Mouse (Mus musculus): ENCODE results near the gene Srgap1. TPM values are rescaled to one million over a fixed set of nuclear protein-coding genes. Genes with fewer than 3 reads are reported as not detected.

Gene Srgap1
- polyA plus RNA-seq, 1 experiment, result 3.4 TPM

DNA sequence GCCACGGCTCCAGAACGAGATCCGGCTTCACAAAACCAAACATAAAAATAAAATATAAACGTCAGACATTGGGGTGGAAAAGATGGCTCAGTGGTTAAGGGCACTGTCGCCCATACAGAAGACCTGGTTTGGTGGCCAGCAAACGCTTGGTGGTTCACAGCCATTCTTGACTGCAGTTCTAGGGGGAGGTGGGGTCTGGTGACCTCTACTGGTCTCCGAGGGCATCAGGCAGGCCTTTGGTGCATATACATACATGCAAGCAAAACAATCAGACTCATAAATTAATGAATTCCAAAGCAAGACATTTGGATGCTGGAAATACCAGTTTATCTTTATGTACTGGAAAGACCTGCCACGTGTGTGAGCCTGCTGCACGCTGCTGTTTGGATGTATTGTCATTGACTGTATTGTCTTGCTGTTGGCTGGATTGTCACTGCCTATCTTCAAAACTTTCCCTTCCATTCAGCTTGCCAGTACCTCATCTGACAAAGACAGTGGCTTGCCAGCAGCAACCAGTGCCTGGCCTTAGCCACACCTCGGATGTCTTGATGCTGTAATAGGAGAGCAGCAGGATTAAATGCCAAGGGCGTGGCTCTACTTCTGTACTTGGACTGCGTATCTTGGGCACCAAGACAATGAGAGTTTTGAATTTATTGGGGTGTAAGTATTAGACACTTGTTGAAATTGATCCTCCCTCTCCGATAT lies 282.5 kb downstream of the Srgap1 start:
- DNase-seq (ENCODE audit: low read depth), result no peak

DNA sequence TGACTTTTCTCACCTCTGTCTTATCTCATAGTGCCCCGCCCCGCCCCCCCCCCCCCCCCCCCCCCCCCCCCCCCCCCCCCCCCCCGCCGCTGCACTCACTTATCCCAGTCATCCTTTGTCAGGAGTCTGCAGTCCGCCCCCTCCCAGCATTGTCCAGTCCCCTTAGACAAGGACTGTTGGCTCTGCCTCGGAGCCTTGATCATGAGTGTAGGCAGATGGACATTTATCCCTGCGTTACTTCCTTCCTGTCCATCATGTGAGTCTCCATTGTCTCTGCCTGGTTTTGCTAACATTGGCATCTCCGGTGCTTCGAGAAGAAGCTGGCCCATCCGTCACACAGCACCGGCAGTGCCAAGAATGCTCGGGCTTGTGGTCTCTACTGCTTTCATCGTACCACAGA lies 283.9 kb downstream of the Srgap1 start:
- DNase-seq (ENCODE audit: low read depth), result no peak

DNA sequence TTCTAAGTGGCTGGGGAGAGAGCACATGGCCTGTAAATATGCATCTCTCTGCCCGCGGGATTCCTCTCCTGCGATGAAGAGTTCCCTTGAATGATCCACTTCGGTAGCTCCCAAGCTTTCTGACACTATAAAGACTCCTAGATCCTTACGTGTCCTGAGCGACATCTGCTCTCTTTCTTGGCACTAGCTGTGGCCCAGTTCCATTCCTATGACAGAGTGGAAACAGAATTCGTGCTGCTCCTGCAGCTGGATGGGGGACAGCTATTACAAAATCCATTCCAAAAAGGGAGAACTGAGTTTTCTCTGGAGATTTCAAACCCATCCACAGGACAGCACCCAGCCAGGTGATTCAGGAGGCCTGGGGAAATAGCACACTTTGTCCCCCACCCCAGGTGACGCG lies 285.0 kb downstream of the Srgap1 start:
- no peak for DNase-seq (ENCODE audit: low read depth)

DNA sequence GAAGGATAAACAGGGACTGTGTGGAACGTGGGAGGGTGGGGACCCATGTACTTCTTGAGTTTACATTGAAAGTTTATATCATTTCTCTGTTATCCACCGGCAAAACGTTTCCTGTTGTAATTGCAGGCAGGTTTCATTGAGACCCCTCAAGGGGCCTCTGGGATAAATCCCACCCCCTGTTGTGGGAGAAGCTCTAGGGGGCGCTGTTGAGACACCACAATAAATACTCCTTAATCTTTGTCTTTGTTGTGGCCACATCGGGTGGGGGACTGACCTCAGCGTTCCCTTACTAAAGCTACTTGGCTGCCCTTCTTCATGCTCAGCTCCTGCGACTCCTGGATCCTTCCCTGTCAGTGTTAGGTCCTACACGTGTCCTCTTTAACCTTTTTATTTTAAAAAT lies 288.0 kb downstream of the Srgap1 start:
- no peak for DNase-seq (ENCODE audit: low read depth)

DNA sequence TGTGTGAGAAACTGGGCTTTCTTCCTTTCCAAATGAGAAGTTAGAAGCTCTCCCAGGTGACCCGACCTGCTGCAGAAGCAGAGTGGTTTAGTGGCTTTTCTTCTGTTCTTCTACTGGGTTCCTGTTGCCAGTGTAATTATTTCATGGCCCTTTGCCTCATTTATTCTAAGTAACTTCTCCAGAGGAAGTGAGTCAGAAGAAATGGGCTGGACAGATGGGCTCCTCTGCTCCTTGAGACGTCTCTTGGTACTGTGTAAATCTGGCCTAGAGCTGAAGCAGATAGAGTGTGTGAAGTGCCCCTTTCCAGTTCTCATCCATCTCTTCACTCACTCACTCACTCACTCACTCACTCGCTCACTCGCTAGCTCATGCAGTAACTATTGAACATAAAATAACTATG lies 290.4 kb downstream of the Srgap1 start:
- DNase-seq (ENCODE audit: low read depth), result no peak

DNA sequence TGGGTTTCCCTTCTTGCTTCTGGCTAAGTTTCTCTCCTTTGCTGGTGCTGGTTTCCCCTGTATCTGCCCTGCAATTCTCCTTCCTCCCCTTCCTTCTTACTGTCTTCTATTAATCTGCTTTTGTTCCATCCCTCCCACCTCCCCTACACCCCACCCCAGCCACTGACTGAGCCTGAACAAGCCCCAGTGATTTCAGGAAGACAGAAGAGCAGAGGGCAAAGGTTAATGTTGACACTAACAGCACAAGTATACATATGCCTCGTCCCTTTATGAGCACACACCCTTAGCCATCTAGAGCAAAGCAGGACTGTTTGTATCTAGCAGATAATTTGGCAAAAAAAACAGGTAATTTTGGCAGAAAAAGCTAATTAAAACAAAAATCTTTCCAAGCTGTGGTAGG lies 291.3 kb downstream of the Srgap1 start:
- DNase-seq (ENCODE audit: low read depth), result no peak

DNA sequence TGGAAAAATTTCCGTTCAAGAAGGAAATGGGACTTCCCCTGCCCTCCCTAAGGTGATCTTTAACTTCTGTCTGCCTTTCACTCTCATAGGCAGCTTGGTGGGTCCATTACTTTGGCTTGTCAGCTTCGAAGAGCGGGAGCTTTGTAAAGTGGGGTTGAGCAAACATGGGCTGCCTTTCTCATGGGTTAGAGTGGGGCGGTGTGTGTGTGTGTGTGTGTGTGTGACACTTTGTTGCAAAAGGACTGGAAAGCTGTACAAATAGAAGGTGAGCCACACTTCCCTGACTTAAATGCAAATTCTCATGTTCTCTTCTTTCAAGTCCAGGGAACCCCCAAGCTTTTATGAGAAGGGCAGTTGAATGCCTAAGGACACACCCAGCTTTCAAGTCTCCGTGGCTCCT lies 292.9 kb downstream of the Srgap1 start:
- no peak for DNase-seq (ENCODE audit: low read depth)

DNA sequence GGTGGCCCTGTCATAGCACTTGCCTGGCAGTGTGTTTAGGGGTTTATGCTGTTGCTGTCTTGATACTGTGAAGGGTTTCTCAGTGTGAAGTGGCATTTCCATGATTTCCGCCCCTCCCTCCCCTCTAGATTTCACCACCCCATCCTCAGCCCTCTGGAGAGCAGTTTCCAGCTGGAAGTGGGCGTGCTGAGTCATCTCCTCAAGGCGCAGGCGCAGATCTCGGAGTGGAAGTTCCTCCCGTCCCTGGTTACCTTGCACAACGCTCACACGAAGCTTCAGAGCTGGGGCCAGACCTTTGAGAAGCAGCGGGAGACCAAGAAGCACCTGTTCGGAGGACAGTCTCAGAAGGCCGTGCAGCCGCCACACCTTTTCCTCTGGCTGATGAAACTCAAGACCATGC lies 296.9 kb downstream of the Srgap1 start:
- no peak for DNase-seq (ENCODE audit: low read depth)

DNA sequence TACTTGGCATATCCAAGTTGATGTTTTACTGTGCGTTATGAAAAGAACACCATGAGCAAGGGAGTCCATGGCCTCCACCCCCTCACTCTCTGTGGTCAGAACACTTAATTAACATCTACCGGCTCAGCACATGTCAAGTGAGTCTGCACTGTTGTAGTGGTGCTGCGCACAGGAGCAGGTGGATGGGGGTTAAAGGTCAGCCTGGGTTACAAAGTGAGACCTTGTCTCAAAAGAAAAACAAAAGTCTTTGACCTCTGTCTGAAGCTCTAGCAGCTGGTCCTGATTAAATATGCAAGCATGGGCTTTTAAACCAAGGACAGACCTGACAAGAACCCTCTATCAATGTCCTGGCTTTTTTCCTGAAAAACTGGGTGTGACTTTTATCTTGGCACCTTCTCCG lies 304.8 kb downstream of the Srgap1 start:
- DNase-seq (ENCODE audit: low read depth), result no peak

DNA sequence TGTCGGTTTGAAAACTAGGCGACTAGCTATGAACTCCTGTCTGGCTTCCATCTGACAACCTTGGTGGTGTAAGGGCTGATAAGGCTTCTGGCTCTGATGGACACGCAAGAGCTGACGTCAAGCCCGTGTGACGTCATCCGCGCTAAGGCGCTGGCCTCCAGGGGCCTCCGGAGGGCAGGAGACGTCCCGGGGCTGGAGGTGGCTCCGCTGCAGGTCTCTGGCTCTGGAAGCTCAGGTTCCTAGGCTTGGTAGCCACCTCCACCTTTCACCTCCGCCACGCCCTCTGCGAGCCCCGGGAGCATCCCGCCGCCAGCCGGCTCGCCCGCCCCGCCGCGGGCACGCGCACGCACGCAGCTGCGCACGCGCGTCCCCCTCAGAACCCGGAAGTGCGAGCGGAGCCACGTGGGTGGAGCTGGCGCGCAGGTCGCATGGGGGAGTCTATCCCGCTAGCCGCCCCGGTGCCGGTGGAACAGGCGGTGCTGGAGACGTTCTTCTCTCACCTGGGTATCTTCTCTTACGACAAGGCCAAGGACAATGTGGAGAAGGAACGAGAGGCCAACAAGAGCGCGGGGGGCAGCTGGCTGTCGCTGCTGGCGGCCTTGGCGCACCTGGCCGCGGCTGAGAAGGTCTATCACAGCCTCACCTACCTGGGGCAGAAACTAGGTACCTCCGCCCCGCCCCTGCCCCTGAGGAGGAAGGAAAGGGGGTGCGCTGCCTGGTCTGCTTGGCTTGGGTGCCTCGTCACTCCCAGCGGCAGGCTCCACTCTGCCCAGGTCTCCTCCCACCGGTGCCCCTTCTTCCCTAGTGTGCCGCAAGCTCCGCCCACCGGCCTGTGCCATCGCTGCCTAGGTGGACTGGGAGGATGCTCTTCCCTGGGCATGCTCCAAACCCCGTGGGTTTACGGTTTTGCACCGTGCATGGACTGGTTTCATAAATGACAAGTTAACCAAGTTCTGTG lies 307.3 kb downstream of the Srgap1 start, which contains the start of gene BC048403:
BC048403 (plus strand) TSS at position 390 of the 958 bp plus-strand sequence.
- DNase-seq (ENCODE audit: low read depth), result no peak

DNA sequence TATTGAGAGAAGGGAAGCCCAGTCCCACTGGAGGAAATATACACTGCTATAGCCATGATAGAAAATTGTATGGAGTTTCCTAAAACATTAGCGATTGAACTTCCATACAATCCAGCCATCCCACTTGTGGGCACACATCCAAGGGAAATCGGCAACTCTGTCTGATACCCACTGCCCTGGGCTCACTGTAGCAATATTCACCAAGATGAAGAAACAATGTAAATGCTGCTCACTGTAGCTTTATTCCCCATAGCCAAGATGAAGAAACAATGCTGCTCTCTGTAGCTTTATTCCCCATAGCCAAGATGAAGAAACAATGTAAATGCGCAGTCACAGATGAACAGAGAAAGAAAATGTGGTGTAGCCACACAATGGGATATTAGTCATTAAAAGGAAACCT lies 309.9 kb downstream of the Srgap1 start:
- DNase-seq (ENCODE audit: low read depth), result no peak

DNA sequence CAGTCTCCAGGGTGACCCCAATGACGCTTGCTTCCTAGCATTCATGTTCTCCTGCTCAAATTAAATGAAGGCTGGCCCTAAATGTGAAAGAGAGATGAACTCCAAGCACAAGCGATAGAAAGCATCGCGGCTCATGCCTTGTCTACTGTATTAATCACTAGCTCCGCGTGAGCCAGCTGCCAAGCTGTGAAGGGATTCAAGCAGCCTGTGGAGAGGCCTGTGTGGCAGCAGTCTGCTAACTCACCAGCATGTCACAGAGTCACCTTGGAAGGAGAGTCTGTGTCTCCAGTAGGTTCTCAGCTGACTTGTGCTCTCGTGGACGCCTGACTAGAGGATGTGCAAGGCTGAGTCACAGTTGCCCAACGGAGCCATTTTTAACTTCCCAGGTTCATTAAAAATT lies 314.6 kb downstream of the Srgap1 start:
- DNase-seq (ENCODE audit: low read depth), result no peak

DNA sequence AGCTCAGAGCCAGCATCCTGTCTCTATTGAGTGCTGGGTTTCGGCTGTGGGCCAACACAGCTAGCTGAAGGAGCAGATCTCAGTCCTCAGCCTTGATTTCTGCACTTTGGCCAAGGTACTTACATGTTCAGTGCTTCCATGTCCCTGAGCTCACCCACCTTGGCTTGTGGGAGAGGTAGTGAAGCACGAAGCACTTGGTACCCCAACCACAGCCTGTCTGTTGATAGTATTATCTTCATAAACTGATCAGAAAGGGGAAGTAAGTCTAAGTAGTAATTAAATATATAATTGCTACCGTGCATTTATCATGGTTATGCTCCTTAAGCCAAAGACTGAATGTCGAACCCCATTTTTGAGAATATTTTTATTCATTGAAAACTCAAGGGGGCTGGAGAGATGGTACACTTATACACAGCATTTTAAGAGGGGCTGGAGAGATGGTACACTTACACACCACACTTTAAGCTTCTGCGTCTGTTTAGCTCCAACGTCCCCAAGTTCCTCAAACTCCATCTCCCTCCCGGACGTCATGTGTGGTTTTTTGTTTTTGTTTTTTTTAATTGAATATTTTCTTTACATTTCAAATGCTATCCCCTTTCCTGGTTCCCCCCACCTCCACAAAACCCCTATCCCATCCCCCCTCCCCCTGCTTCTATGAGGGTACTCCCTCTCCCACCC lies 315.9 kb downstream of the Srgap1 start:
- DNase-seq (ENCODE audit: low read depth), result no peak

Other genes with a start within 250 kb of the Srgap1 start
- gene Rxylt1, start 50.1 kb upstream of the Srgap1 start, polyA plus RNA-seq (2012; rRNA removed), result 8.3 and 8.5 TPM in 2 replicates